Mouse (Mus musculus) limb, embryonic 11.5 days (tissue): ENCODE measurements around the gene Tcf15. TPM values are rescaled to one million over a fixed set of nuclear protein-coding genes. Genes with fewer than 3 reads are reported as not detected.

Source experiments
- ATAC-seq: fragments of 200-750 bp; cut with Nextera tagmentation; 2 replicates; pipeline ENCODE4 v1.8.0; 2017; ENCODE audit warnings: low read depth; ENCODE audit not compliant: insufficient number of reproducible peaks, low FRiP score, low TSS enrichment
- DNase-seq: peaks from one replicate; pipeline ENCODE4 v3.0.0-alpha.2; 2015; ENCODE audit warnings: low spot score
- H3K27ac ChIP-seq: fragments of 300-500 bp; sonication (generic); replicated peaks from 2 replicates; pipeline ENCODE4 v1.5.1; 2014; ENCODE audit warnings: low read depth, mild to moderate bottlenecking, low read length
- H3K27me3 ChIP-seq: fragments of 300-500 bp; sonication (generic); 2 replicates; pipeline ENCODE4 v1.6.1; 2014; ENCODE audit warnings: mild to moderate bottlenecking, low read length, mixed read lengths; ENCODE audit not compliant: control insufficient read depth, insufficient read depth
- H3K36me3 ChIP-seq: fragments of 300-500 bp; sonication (generic); 2 replicates; pipeline ENCODE4 v1.6.1; 2014; ENCODE audit warnings: mild to moderate bottlenecking, low read length, moderate library complexity, mixed read lengths; ENCODE audit not compliant: control insufficient read depth, insufficient read depth
- H3K4me1 ChIP-seq: fragments of 300-500 bp; sonication (generic); 2 replicates; pipeline ENCODE4 v1.6.1; 2014; ENCODE audit warnings: low read length, mixed read lengths; ENCODE audit not compliant: control insufficient read depth, insufficient read depth
- H3K4me2 ChIP-seq: fragments of 300-500 bp; sonication (generic); 2 replicates; pipeline ENCODE4 v1.6.1; 2014; ENCODE audit warnings: low read depth, mild to moderate bottlenecking, moderate library complexity; ENCODE audit not compliant: severe bottlenecking
- H3K4me3 ChIP-seq: fragments of 300-500 bp; sonication (generic); 2 replicates; pipeline ENCODE4 v1.5.1; 2014; ENCODE audit warnings: low read depth, low read length
- H3K9ac ChIP-seq: fragments of 300-500 bp; sonication (generic); 2 replicates; pipeline ENCODE4 v1.6.1; 2014; ENCODE audit warnings: mild to moderate bottlenecking, low read length
- H3K9me3 ChIP-seq: fragments of 300-500 bp; sonication (generic); 2 replicates; pipeline ENCODE4 v1.6.1; 2016; ENCODE audit warnings: low read length; ENCODE audit not compliant: control insufficient read depth
- WGBS: fragments of 180-500 bp; shearing (Covaris S2); extraction: QIAGEN DNeasy Blood & Tissue Kit; methylation state at CpG from one replicate; pipeline ENCODE4 v1.1.7; 2014; 5-methylcytosine and 5-hydroxymethylcytosine counted together
- polyA plus RNA-seq: library from polyadenylated mRNA; unstranded; fragments of >200 nt; fragmentation: Nextera tagmentation; extraction: Ambion mirVana; gene quantifications from 2 replicates; pipeline ENCODE4 v1.2.1, GENCODE M21; 2014

Gene Tcf15
- polyA plus RNA-seq, 1 experiment from 2014 or later, result 25.2 TPM

DNA sequence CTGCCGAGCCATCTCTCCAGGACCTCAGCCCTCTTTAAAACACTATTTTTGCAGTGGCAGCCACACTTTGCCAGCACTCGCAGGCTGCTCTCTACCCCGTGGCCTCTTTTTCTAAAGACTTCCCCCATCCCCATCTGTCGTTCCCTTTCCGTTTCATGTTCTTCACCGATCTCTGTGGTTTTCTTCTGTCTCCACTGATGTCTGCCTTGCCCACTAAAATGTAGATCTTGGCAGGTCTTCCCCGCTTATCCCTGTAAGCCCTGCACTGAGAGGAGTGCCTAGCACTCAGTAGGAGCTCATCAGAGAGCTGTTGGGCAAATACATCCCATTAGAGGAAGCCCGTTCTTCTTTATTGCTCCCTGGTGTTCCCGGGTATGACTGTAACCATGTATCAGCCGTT, 30.4 kb upstream of the Tcf15 start:
- Histone ChIP-seq H3K9me3 (no peaks in the 10 kb centered on the region), H3K4me1 (peaks cover 17% of the 10 kb centered on the region), H3K9ac (no peak overlapping the region), H3K27ac (no peak overlapping the region), H3K4me2 (no peak overlapping the region), H3K36me3 (no peaks in the 10 kb centered on the region), H3K4me3 (no peak overlapping the region), H3K27me3 (no peaks in the 10 kb centered on the region)
- 68% methylated on average over 10 of the region's 10 CpGs for WGBS
- ATAC-seq (no peak), DNase-seq (no peak)

DNA sequence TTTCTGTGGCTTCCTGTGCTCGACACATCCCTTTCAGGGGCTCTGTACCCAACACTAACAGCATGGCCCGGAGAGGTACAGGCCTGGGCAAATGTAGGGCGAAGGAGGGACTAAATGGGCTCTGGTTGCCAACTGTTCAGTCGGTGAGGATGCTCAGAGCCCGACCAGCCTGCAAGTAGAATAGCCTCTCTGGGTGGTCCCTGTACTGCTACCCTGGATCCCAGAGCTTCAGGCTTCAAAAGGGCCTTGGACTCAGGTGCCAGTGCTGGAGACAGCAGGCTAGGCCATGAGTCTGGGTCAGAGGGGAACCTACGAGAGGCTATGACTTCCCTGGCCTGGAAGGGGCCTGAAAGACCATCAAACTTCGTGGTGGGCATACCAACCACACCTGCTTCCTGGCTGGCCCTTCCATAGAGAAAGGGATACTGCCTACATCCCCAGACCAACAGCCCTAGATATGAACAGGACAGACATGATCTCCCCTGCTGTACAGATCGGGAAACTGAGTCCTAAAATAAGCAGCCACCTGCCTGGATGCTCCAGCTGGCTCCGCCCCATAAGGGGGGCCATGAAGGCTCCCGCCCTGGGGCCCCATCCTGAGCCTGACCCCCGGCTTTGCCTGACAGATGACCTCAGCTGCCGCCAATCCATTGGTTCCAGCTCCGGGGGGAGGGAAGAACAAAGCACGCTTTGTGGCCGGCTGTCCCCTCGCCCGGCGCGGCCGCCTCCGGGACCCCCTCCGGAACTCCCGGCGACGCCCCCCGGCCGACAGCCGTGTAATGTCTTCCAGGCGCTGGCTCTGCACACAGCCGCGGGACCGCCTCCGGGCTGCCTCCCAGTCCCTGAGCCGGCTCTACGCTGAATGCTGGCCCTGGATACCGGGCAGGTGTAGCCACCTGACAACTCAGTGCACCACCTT, 29.0 kb upstream of the Tcf15 start:
- Histone ChIP-seq H3K4me1 (peaks cover 19% of the 10 kb centered on the region), H3K9ac (no peak overlapping the region), H3K36me3 (no peaks in the 10 kb centered on the region), H3K27ac (no peak overlapping the region; the same call in 1 of the 2 replicates), H3K4me2 (peak overlapping the region; percentile 37), H3K27me3 (no peaks in the 10 kb centered on the region), H3K4me3 (no peak overlapping the region; the same call in 1 of the 2 replicates), H3K9me3 (no peaks in the 10 kb centered on the region)
- DNase-seq (peak; percentile 79), ATAC-seq (peak; percentile 69)
- WGBS, result 12% methylated on average over 36 of the region's 36 CpGs

DNA sequence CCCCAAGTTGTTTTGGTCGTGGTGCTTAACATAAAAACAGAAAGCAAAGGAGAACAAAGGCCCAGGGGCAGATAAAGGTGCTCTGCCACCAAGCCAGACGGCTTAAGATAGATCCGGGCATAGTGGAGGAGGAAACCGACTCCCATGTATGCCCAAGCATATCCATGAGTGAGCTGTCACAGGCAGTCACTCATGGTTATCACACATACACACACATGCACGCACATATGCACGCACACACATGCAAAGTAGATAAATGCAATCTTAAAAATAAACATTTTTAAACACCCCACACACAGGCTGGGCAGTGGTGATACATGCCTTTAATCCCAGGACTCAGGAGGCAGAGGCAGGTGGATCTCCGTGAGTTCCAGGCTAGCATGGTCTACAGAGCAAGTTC, 25.7 kb upstream of the Tcf15 start:
- H3K4me1 ChIP-seq, result peaks cover 35% of the 10 kb centered on the region
- H3K27me3 ChIP-seq, result no peaks in the 10 kb centered on the region
- no peak overlapping the region for H3K27ac ChIP-seq
- DNase-seq (no peak), ATAC-seq (no peak)
- WGBS, result 84% methylated on average over 7 of the region's 7 CpGs
- no peak overlapping the region for H3K4me2 ChIP-seq
- no peaks in the 10 kb centered on the region for H3K9me3 ChIP-seq
- no peak overlapping the region for H3K9ac ChIP-seq
- no peaks in the 10 kb centered on the region for H3K36me3 ChIP-seq
- no peak overlapping the region for H3K4me3 ChIP-seq

DNA sequence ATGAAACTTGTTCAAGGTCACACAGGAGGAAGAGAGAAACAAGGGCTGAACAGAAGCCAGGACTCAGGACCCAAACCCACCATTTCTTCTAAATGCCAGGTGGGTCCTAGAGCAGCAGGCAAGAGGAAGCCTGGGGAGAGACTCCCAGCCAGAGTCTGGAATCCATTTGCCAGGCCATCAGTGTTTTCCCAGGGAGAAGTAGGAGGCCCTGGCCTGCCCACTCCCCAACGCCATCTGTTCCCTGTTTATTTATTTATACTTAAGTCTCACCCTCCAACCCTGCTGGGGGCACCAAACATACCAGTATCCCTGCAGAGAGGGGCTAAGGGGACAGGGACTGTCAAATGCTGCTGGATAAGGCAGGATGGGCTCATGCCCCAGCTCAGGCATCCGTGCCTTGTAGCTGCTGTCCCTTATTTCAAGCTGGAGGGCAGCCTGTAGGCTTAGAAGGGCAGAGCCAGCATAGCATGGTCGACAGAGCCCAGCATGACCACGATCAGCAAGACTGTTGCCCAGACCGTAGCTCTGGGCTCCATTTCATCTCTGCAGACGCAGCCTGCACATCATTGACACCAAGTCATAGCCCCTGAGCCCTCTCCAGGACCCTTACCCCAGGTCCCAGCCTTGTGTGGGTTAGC, 24.0 kb upstream of the Tcf15 start:
- H3K4me2 ChIP-seq, result no peak overlapping the region
- ATAC-seq (no peak), DNase-seq (no peak)
- 37% methylated on average over 6 of the region's 6 CpGs for WGBS
- no peak overlapping the region for H3K27ac ChIP-seq
- no peaks in the 10 kb centered on the region for H3K9me3 ChIP-seq
- H3K9ac ChIP-seq, result no peak overlapping the region
- H3K4me3 ChIP-seq, result no peak overlapping the region
- peaks cover 31% of the 10 kb centered on the region for H3K4me1 ChIP-seq
- H3K27me3 ChIP-seq, result no peaks in the 10 kb centered on the region
- no peaks in the 10 kb centered on the region for H3K36me3 ChIP-seq

DNA sequence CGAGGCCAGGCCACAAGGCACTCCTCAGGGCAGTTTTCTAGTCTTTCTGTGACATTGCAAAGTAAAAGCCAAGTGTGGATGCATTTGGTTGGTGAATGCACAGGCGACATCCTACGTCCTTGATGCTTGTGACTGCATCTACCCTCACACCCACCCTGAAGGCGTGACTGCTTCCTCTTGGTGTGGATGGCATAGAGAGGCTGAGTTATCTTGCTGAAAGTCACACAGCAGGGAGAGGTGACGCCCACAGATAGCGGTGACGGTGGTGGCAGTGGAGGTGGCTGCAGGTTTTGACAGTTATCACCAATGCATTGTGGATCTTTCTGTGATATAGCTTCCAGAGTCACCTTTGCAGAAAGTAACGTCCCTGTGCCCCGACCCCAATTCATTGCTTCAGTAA, 20.5 kb upstream of the Tcf15 start:
- WGBS, result 72% methylated on average over 9 of the region's 9 CpGs
- DNase-seq, result no peak
- no peaks in the 10 kb centered on the region for H3K9me3 ChIP-seq
- H3K4me2 ChIP-seq, result no peak overlapping the region
- H3K27me3 ChIP-seq, result no peaks in the 10 kb centered on the region
- H3K27ac ChIP-seq, result no peak overlapping the region
- H3K4me1 ChIP-seq, result peaks cover 19% of the 10 kb centered on the region
- H3K4me3 ChIP-seq, result no peak overlapping the region
- no peaks in the 10 kb centered on the region for H3K36me3 ChIP-seq
- ATAC-seq, result no peak
- no peak overlapping the region for H3K9ac ChIP-seq

DNA sequence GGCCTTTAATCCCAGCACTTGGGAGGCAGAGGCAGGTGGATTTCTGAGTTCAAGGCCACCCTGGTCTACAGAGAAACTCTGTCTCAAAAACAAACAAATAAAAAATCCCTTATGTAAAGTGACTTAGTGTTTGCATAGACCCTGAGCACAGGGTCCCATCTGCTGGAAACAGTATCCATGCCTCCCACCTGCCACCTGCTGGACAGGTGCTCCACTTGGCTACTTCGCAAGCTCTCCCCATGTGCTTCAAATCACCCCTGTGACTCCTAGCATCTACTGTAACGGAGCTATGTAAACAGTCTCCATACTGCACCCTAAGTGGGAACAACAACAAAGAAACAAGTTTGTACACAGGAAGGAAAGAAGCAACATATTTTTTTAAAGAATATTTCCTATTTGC, 14.8 kb upstream of the Tcf15 start:
- WGBS, result 74% methylated on average over 2 of the region's 2 CpGs
- Histone ChIP-seq H3K4me1 (peaks cover 10% of the 10 kb centered on the region; the same call in 1 of the 2 replicates), H3K9me3 (no peaks in the 10 kb centered on the region), H3K4me3 (no peak overlapping the region), H3K4me2 (no peak overlapping the region), H3K36me3 (no peaks in the 10 kb centered on the region), H3K27me3 (no peaks in the 10 kb centered on the region), H3K9ac (no peak overlapping the region), H3K27ac (no peak overlapping the region)
- no peak for DNase-seq
- no peak for ATAC-seq

DNA sequence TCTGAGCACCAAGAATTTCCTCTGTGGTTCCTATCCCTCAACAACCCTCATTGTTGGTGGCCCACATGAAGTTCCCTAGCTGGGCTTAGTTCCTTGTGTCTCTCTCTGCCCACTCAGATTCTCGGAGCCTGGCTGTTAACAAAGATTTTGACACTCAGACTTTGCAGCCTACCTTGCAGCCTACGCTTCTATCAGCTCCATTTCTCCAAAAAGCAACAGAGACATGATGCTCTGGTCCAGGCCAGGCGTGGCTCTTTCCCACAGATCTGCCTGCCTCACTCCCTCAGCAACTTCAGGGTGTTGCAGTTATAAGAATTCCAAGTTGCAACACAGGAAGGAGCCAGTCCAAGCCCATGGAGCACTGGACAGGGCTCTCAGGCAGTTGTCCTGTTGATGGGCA, 13.6 kb upstream of the Tcf15 start:
- no peak overlapping the region for H3K4me3 ChIP-seq
- DNase-seq, result no peak
- H3K4me2 ChIP-seq, result no peak overlapping the region
- WGBS, result 79% methylated on average over 3 of the region's 3 CpGs
- H3K27ac ChIP-seq, result no peak overlapping the region
- H3K36me3 ChIP-seq, result no peaks in the 10 kb centered on the region
- H3K4me1 ChIP-seq, result peaks cover 10% of the 10 kb centered on the region; the same call in 1 of the 2 replicates
- H3K9ac ChIP-seq, result no peak overlapping the region
- ATAC-seq, result no peak
- no peaks in the 10 kb centered on the region for H3K27me3 ChIP-seq
- no peaks in the 10 kb centered on the region for H3K9me3 ChIP-seq

DNA sequence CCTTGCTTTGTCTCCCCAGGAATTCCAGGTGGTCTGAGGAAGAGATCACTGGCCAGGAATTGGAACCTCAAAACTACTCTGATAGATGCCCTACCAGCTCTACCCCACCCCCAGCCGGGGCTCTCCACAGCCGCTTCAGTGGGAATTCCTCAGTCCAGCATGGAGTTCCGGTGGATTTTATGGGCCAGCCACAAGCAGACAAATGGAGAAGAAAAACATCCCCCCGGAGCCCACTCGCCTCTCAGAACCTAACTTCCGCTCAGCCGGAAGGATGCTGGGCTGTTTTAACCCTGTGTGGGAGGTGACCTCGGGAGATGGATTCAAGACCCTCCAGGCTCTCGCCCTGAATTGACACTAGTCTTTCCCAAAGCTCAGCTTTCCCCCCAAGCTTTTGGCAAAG, 11.3 kb upstream of the Tcf15 start:
- WGBS, result 30% methylated on average over 9 of the region's 9 CpGs
- H3K36me3 ChIP-seq, result no peaks in the 10 kb centered on the region
- H3K4me1 ChIP-seq, result peaks cover 10% of the 10 kb centered on the region; the same call in 1 of the 2 replicates
- peak; percentile 28 for DNase-seq
- H3K27me3 ChIP-seq, result no peaks in the 10 kb centered on the region
- H3K9ac ChIP-seq, result no peak overlapping the region
- no peak for ATAC-seq
- no peak overlapping the region for H3K4me2 ChIP-seq
- H3K9me3 ChIP-seq, result no peaks in the 10 kb centered on the region
- H3K27ac ChIP-seq, result no peak overlapping the region
- H3K4me3 ChIP-seq, result no peak overlapping the region
